Mouse (Mus musculus): Measurements from ENCODE around the gene Apbb1ip.
"Not testable (repeated sequence)": the region's sequence is repeated elsewhere in the genome, so short reads cannot be mapped to it uniquely, and the experiment has no call there.

GRCm38 (mm10) chr2:22880726-22881125 lies 106.8 kb downstream of the Apbb1ip start:
- not testable (repeated sequence) for TF ChIP-seq POLR2A (IDR thresholded peaks at IDR 0.05; ENCODE audit: low read depth, low read length); CTCF (IDR thresholded peaks at IDR 0.05; ENCODE audit: extremely low read depth, insufficient read length, insufficient replicate concordance, low read depth, low read length)

All from small intestine, adult 2 months (tissue).